In the genomic region with DNA sequence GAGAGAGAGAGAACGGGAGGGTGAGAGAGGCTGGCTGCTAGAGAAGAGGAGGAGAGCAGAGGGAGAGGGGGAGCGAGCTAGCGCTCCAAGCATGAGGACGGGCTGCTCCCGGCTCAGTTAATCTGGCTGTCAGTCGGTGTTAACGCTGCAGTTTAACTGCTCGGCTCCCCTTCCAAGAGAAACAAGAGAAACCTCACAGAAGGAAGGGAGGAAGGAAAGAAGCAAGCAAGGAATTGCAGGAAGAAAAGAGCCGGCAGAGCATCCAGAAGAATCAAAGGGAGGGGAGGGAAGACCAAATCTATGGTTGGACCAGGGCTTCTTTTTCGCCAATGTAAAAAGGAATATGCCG, we compare ENCODE assay signal across 9 mouse cellular contexts. TPM values are rescaled to one million over a fixed set of nuclear protein-coding genes. Genes with fewer than 3 reads are reported as not detected.
DNase-seq lines count a peak whose midpoint lies in the region; ATAC-seq and TF ChIP-seq lines count a peak whose summit lies in the region.
"Had no signal": no experiment of that assay in that cellular context is flagged by ENCODE, and none has a peak within 500 bp of the region (broad histone marks: within the 10 kb centered on the region; RNA-seq: fewer than 3 reads in every experiment).

No protein-coding gene starts in this region.

- H3K36me3 ChIP-seq in heart, embryonic 10.5 days = no peaks in the 10 kb centered on the region
- no peaks in the 10 kb centered on the region for H3K36me3 ChIP-seq in forebrain, embryonic 11.5 days (ENCODE audit: control insufficient read depth, insufficient read depth, low read length)
- no peaks in the 10 kb centered on the region for H3K36me3 ChIP-seq in intestine, embryonic 14.5 days (ENCODE audit: control insufficient read depth, insufficient read depth, low read length)
- no peaks in the 10 kb centered on the region for H3K36me3 ChIP-seq in limb, embryonic 14.5 days (ENCODE audit: control insufficient read depth, insufficient read depth, low read length)

- peak overlapping the region; percentile 42 for H3K4me2 ChIP-seq in forebrain, embryonic 11.5 days (ENCODE audit: low read depth, low read length, severe bottlenecking)
- H3K4me2 ChIP-seq in intestine, embryonic 14.5 days (ENCODE audit: low read length) = peak overlapping the region; percentile 37
- H3K4me2 ChIP-seq in limb, embryonic 14.5 days (replicated peaks; ENCODE audit: low read depth, low read length, severe bottlenecking) = peak overlapping the region; percentile 41

- no peak for ATAC-seq in forebrain, embryonic 11.5 days (replicated peaks; ENCODE audit: low FRiP score)
- ATAC-seq in intestine, embryonic 14.5 days (replicated peaks; ENCODE audit: low FRiP score, low TSS enrichment, low read depth) = no peak
- ATAC-seq in limb, embryonic 14.5 days (ENCODE audit: low FRiP score, low read depth) = peak; percentile 55; the same call in 1 of the 2 replicates
- no peak for ATAC-seq in CD4-positive, CD25-positive, alpha-beta regulatory T cell, adult 4 months

- H3K4me3 ChIP-seq in heart, embryonic 10.5 days = peak overlapping the region; percentile 52
- peak overlapping the region; percentile 1; the same call in 1 of the 2 replicates for H3K4me3 ChIP-seq in forebrain, embryonic 11.5 days (ENCODE audit: low read depth, low read length)
- peak overlapping the region; percentile 13; the same call in 1 of the 2 replicates for H3K4me3 ChIP-seq in intestine, embryonic 14.5 days (ENCODE audit: low read depth, low read length)
- H3K4me3 ChIP-seq in limb, embryonic 14.5 days (replicated peaks; ENCODE audit: low read length) = no peak overlapping the region
- H3K4me3 ChIP-seq: megakaryocyte, embryonic 14.5 days had no signal

- no peaks in the 10 kb centered on the region for H3K9me3 ChIP-seq in heart, embryonic 10.5 days
- H3K9me3 ChIP-seq in forebrain, embryonic 11.5 days (ENCODE audit: control insufficient read depth, low read length) = no peaks in the 10 kb centered on the region
- no peaks in the 10 kb centered on the region for H3K9me3 ChIP-seq in intestine, embryonic 14.5 days (ENCODE audit: control insufficient read depth, low read length)
- no peaks in the 10 kb centered on the region for H3K9me3 ChIP-seq in limb, embryonic 14.5 days (ENCODE audit: control insufficient read depth, low read length)

- TF ChIP-seq POLR2A in limb, embryonic 14.5 days (IDR thresholded peaks at IDR 0.05; ENCODE audit: borderline replicate concordance, extremely low read depth, insufficient read depth, insufficient read length) = no peak

- peaks cover 43% of the 10 kb centered on the region for H3K27me3 ChIP-seq in heart, embryonic 10.5 days (ENCODE audit: insufficient read depth, poor library complexity, severe bottlenecking)
- peaks cover 2% of the 10 kb centered on the region; the same call in 1 of the 2 replicates for H3K27me3 ChIP-seq in forebrain, embryonic 11.5 days (ENCODE audit: control insufficient read depth, insufficient read depth, low read length)
- no peaks in the 10 kb centered on the region for H3K27me3 ChIP-seq in intestine, embryonic 14.5 days (replicated peaks; ENCODE audit: control insufficient read depth, insufficient read depth, low read length)
- peaks cover 4% of the 10 kb centered on the region; the same call in 1 of the 2 replicates for H3K27me3 ChIP-seq in limb, embryonic 14.5 days (ENCODE audit: control insufficient read depth, insufficient read depth, low read length)

- H3K27ac ChIP-seq in heart, embryonic 10.5 days = no peak overlapping the region
- no peak overlapping the region for H3K27ac ChIP-seq in forebrain, embryonic 11.5 days (ENCODE audit: low read depth, low read length)
- no peak overlapping the region for H3K27ac ChIP-seq in intestine, embryonic 14.5 days (ENCODE audit: low read depth)
- no peak overlapping the region for H3K27ac ChIP-seq in limb, embryonic 14.5 days (replicated peaks; ENCODE audit: low read depth, low read length)

- WGBS in heart, embryonic 10.5 days = 4% methylated on average over 11 of the region's 11 CpGs
- 2% methylated on average over 10 of the region's 11 CpGs for WGBS in forebrain, embryonic 11.5 days
- WGBS in intestine, embryonic 14.5 days = 3% methylated on average over 11 of the region's 11 CpGs
- WGBS in limb, embryonic 14.5 days = 6% methylated on average over 11 of the region's 11 CpGs

- DNase-seq in heart, embryonic 10.5 days (ENCODE audit: low spot score) = no peak
- no peak for DNase-seq in heart, adult 11 months
- no peak for DNase-seq in forebrain, embryonic 11.5 days (ENCODE audit: low spot score)
- no peak for DNase-seq in intestine, embryonic 14.5 days (ENCODE audit: low spot score)
- DNase-seq in limb, embryonic 14.5 days (ENCODE audit: low spot score) = peak; percentile 43
- peak; percentile 74 for DNase-seq in right cerebral cortex, postnatal 25 days
- DNase-seq in adrenal gland, adult 2 months = no peak

- no peak overlapping the region for H3K9ac ChIP-seq in forebrain, embryonic 11.5 days (ENCODE audit: low read length)
- 0 out of 2 replicates have a peak overlapping the region, but pooled peaks have one; percentile 5 for H3K9ac ChIP-seq in intestine, embryonic 14.5 days (ENCODE audit: low read length)
- no peak overlapping the region for H3K9ac ChIP-seq in limb, embryonic 14.5 days (ENCODE audit: low read depth, low read length, severe bottlenecking)

- peaks cover 14% of the 10 kb centered on the region for H3K4me1 ChIP-seq in heart, embryonic 10.5 days
- H3K4me1 ChIP-seq in forebrain, embryonic 11.5 days (replicated peaks; ENCODE audit: control insufficient read depth, insufficient read depth, low read length) = peaks cover 2% of the 10 kb centered on the region; the same call in 1 of the 2 replicates
- no peaks in the 10 kb centered on the region for H3K4me1 ChIP-seq in intestine, embryonic 14.5 days (replicated peaks; ENCODE audit: control insufficient read depth, insufficient read depth, low read length)
- no peaks in the 10 kb centered on the region for H3K4me1 ChIP-seq in limb, embryonic 14.5 days (ENCODE audit: control insufficient read depth, insufficient read depth, low read length)
- H3K4me1 ChIP-seq: megakaryocyte, embryonic 14.5 days had no signal

RNA-seq across cellular contexts. Expression of a gene that starts 0.5 kb away (rescaled TPM):
- 0.58 and 0.64 TPM in 2 replicates for polyA plus RNA-seq in heart, embryonic 10.5 days (2016; fragmentation: Nextera tagmentation; extraction: Ambion mirVana)
- 2.4 and 2.6 TPM in 2 replicates for polyA plus RNA-seq in forebrain, embryonic 11.5 days (2014; fragmentation: Nextera tagmentation; extraction: Ambion mirVana)
- polyA plus RNA-seq in intestine, embryonic 14.5 days (2014; fragmentation: Nextera tagmentation; extraction: Ambion mirVana) = 1.1 TPM in 2 replicates
- polyA plus RNA-seq in limb, embryonic 14.5 days (2012; rRNA removed) = 2.2 and 2.3 TPM in 2 replicates
- 1.7 and 2.1 TPM in 2 replicates for polyA plus RNA-seq in limb, embryonic 14.5 days (2014; fragmentation: Nextera tagmentation; extraction: Ambion mirVana)
- polyA plus RNA-seq in CD4-positive, CD25-positive, alpha-beta regulatory T cell, adult 4 months (2017; shearing (Covaris generic)) = not detected
- total RNA-seq in adrenal gland, adult 2 months (2021) = under 1 TPM; 0.24 to 0.32 TPM
- 0.03 and 0.04 TPM in 2 replicates for polyA plus RNA-seq in adrenal gland, adult 2 months (2012; rRNA removed)

Comparison
In these comparisons a context has a peak if more than half of its experiments do, and no peak if none do; other contexts are left out.
1. DNase-seq: peak in limb, embryonic 14.5 days (single experiment) and right cerebral cortex, postnatal 25 days (single experiment); none in heart, embryonic 10.5 days (single experiment), heart, adult 11 months (single experiment), forebrain, embryonic 11.5 days (single experiment), intestine, embryonic 14.5 days (single experiment) and adrenal gland, adult 2 months (single experiment).
2. Peak in every context shown above with its lines, with median percentiles within 50 percentile points of each other: H3K4me2 ChIP-seq.